Mouse (Mus musculus) hindbrain, embryonic 15.5 days (tissue): Measurements from ENCODE around the gene Dyrk1b. TPM values are rescaled to one million over a fixed set of nuclear protein-coding genes. Genes with fewer than 3 reads are reported as not detected.
"Not testable (repeated sequence)": the region's sequence is repeated elsewhere in the genome, so short reads cannot be mapped to it uniquely, and the experiment has no call there.

Experiments
- ATAC-seq: fragments of 200-750 bp; cut with Nextera tagmentation; 2 replicates; pipeline ENCODE4 v1.8.0; 2017; ENCODE audit warnings: low read depth, moderate number of reproducible peaks, moderate TSS enrichment; ENCODE audit not compliant: low FRiP score
- H3K27ac ChIP-seq: fragments of 300-500 bp; sonication (generic); replicated peaks from 2 replicates; pipeline ENCODE4 v1.5.1; 2015; ENCODE audit warnings: mild to moderate bottlenecking, inconsistent platforms
- H3K27me3 ChIP-seq: fragments of 300-500 bp; sonication (generic); 2 replicates; pipeline ENCODE4 v1.6.1; 2015; ENCODE audit warnings: control low read depth, inconsistent platforms
- H3K36me3 ChIP-seq: fragments of 300-500 bp; sonication (generic); 2 replicates; pipeline ENCODE4 v1.6.1; 2015; ENCODE audit warnings: control low read depth, inconsistent platforms
- H3K4me1 ChIP-seq: fragments of 300-500 bp; sonication (generic); replicated peaks from 2 replicates; pipeline ENCODE4 v1.6.1; 2015; ENCODE audit warnings: control low read depth, inconsistent platforms
- H3K4me2 ChIP-seq: fragments of 300-500 bp; sonication (generic); 2 replicates; pipeline ENCODE4 v1.6.1; 2015; ENCODE audit warnings: moderate library complexity, mild to moderate bottlenecking, inconsistent platforms
- H3K4me3 ChIP-seq: fragments of 300-500 bp; sonication (generic); 2 replicates; pipeline ENCODE4 v1.5.1; 2015; ENCODE audit warnings: mild to moderate bottlenecking, inconsistent platforms
- H3K9ac ChIP-seq: fragments of 300-500 bp; sonication (generic); 2 replicates; pipeline ENCODE4 v1.6.1; 2015; ENCODE audit warnings: inconsistent platforms
- H3K9me3 ChIP-seq: fragments of 300-500 bp; sonication (generic); 2 replicates; pipeline ENCODE4 v1.6.1; 2016; ENCODE audit warnings: control low read depth, inconsistent platforms
- WGBS: fragments of 180-500 bp; shearing (Covaris S2); methylation state at CpG from one replicate; pipeline ENCODE4 v1.1.7; 2015; 5-methylcytosine and 5-hydroxymethylcytosine counted together
- polyA plus RNA-seq: library from polyadenylated mRNA; unstranded; fragments of >200 nt; fragmentation: Nextera tagmentation; extraction: Ambion mirVana; gene quantifications from 2 replicates; pipeline ENCODE4 v1.2.1, GENCODE M21; 2015

The Dyrk1b gene
- polyA plus RNA-seq, 1 experiment from 2014 or later: 14.0 TPM

DNA sequence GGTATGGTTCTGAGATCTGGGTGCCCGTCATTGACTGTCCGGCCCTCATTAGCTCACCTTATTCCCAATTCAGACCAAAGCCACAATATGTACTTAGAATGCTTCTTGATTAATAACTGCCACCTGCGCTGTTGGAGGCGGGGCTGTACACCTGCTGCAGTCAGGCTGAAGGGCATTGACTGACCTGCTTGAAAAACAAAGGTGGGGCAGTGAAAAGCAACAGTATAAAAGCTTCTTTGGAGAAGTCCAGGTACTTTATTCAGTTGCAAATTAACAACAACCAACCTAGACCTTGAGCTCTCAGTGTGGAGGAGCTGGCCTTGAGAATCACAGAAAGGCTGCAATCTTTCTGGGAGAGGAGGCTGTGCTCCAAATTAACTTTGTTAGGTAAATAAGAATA lies 48.2 kb downstream of the Dyrk1b start:
- not testable (repeated sequence) for H3K9me3 ChIP-seq, H3K27me3 ChIP-seq, H3K4me3 ChIP-seq, H3K4me1 ChIP-seq, H3K4me2 ChIP-seq, H3K36me3 ChIP-seq, H3K9ac ChIP-seq, H3K27ac ChIP-seq, ATAC-seq
- WGBS: 95% methylated on average over 4 of the region's 4 CpGs

Other genes with a start within 250 kb of the Dyrk1b start
- 29.7 and 33.5 TPM in 2 replicates for gene Zfp780b, start 200.3 kb upstream of the Dyrk1b start, polyA plus RNA-seq
- 5.4 and 5.6 TPM in 2 replicates for gene Zfp850, start 165.4 kb upstream of the Dyrk1b start, polyA plus RNA-seq
- 276 and 284 TPM in 2 replicates for gene Psmc4, start 129.4 kb upstream of the Dyrk1b start, polyA plus RNA-seq
- gene Fcgbp, start 108.2 kb upstream of the Dyrk1b start, polyA plus RNA-seq: 0.41 and 0.71 TPM in 2 replicates
- 0.08 and 0.13 TPM in 2 replicates for gene 9530053A07Rik, start 50.0 kb upstream of the Dyrk1b start, polyA plus RNA-seq
- gene Fbl, start 9.8 kb upstream of the Dyrk1b start, polyA plus RNA-seq: 76.5 and 81.8 TPM in 2 replicates
- gene Eid2, start 88.4 kb downstream of the Dyrk1b start, polyA plus RNA-seq: 19.9 and 23.7 TPM in 2 replicates
- 38.4 and 38.7 TPM in 2 replicates for gene Eid2b, start 98.3 kb downstream of the Dyrk1b start, polyA plus RNA-seq
- 0.62 and 1.4 TPM in 2 replicates for gene Selenov, start 111.7 kb downstream of the Dyrk1b start, polyA plus RNA-seq
- 18.4 and 26.9 TPM in 2 replicates for gene Dll3, start 122.8 kb downstream of the Dyrk1b start, polyA plus RNA-seq
- gene Timm50, start 132.6 kb downstream of the Dyrk1b start, polyA plus RNA-seq: 129 and 131 TPM in 2 replicates
- 94.0 and 104 TPM in 2 replicates for gene Supt5, start 159.3 kb downstream of the Dyrk1b start, polyA plus RNA-seq
- 444 and 501 TPM in 2 replicates for gene Rps16, start 171.2 kb downstream of the Dyrk1b start, polyA plus RNA-seq
- gene Plekhg2, start 193.1 kb downstream of the Dyrk1b start, polyA plus RNA-seq: 26.8 and 27.6 TPM in 2 replicates
- 4.4 and 4.6 TPM in 2 replicates for gene Zfp36, start 200.8 kb downstream of the Dyrk1b start, polyA plus RNA-seq
- gene Med29, start 213.2 kb downstream of the Dyrk1b start, polyA plus RNA-seq: 46.1 and 46.6 TPM in 2 replicates
- gene Paf1, start 213.5 kb downstream of the Dyrk1b start, polyA plus RNA-seq: 93.3 and 96.8 TPM in 2 replicates